Mouse (Mus musculus) MEL (cell line): Measurements from ENCODE around the gene Gli3.

Source experiments
- CHD2 ChIP-seq: IDR thresholded peaks from 2 replicates; pipeline ENCODE4 v1.6.1; 2011; ENCODE audit warnings: low read length, improper control_type of control experiment
- CTCF ChIP-seq, 3 experiments: IDR thresholded peaks in 2 of 3; conservative IDR thresholded peaks in 1 of 3; 2 replicates each; pipeline ENCODE4 v1.5.1; 2011 to 2012; ENCODE audit warnings: low read length in 3 of 3, low read depth in 2 of 3, mild to moderate bottlenecking in 2 of 3, improper control_type of control experiment in 1 of 3, inconsistent platforms in 1 of 3, mixed read lengths in 1 of 3, moderate library complexity in 1 of 3; ENCODE audit not compliant: control insufficient read depth in 1 of 3, insufficient read depth in 1 of 3, poor library complexity in 1 of 3, severe bottlenecking in 1 of 3
- EP300 ChIP-seq, 2 experiments: IDR thresholded peaks; 2 replicates each; pipeline ENCODE4 v1.6.1; 2011; ENCODE audit warnings: improper control_type of control experiment in 2 of 2, low read length in 2 of 2, low read depth in 1 of 2, mild to moderate bottlenecking in 1 of 2
- MAFK ChIP-seq: IDR thresholded peaks from 2 replicates; pipeline ENCODE4 v1.6.1; 2011; ENCODE audit warnings: low read depth, mild to moderate bottlenecking, low read length, improper control_type of control experiment, borderline replicate concordance
- MAZ ChIP-seq: IDR thresholded peaks from 2 replicates; pipeline ENCODE4 v1.6.1; 2012; ENCODE audit warnings: low read depth, mild to moderate bottlenecking, inconsistent platforms, low read length, improper control_type of control experiment
- MXI1 ChIP-seq: IDR thresholded peaks from 2 replicates; pipeline ENCODE4 v1.6.1; 2011; ENCODE audit warnings: mild to moderate bottlenecking, low read depth, low read length, improper control_type of control experiment
- POLR2A ChIP-seq, 2 experiments: IDR thresholded peaks; 2 replicates each; pipeline ENCODE4 v1.6.1; 2011 to 2012; ENCODE audit warnings: low read length in 2 of 2, mild to moderate bottlenecking in 2 of 2, control low read depth in 1 of 2, improper control_type of control experiment in 1 of 2, low read depth in 1 of 2, moderate library complexity in 1 of 2; ENCODE audit not compliant: control insufficient read depth in 1 of 2, insufficient read depth in 1 of 2, poor library complexity in 1 of 2
- SIN3A ChIP-seq: IDR thresholded peaks from 2 replicates; pipeline ENCODE4 v1.6.1; 2012; ENCODE audit warnings: low read length, improper control_type of control experiment, inconsistent platforms
- SMC3 ChIP-seq: IDR thresholded peaks from 2 replicates; pipeline ENCODE4 v1.6.1; 2011; ENCODE audit warnings: low read depth, low read length, improper control_type of control experiment
- ZC3H11A ChIP-seq: IDR thresholded peaks from 2 replicates; pipeline ENCODE4 v1.6.1; 2012; ENCODE audit warnings: low read depth, mild to moderate bottlenecking, inconsistent platforms, low read length, improper control_type of control experiment
- ZMIZ1 ChIP-seq: IDR thresholded peaks from 2 replicates; pipeline ENCODE4 v1.6.1; 2012; ENCODE audit warnings: low read depth, mild to moderate bottlenecking, inconsistent platforms, low read length, improper control_type of control experiment, moderate library complexity
- ZNF384 ChIP-seq: IDR thresholded peaks from 2 replicates; pipeline ENCODE4 v1.6.1; 2012; ENCODE audit warnings: low read depth, mild to moderate bottlenecking, inconsistent platforms, low read length, improper control_type of control experiment

- TF ChIP-seq POLR2A (IDR thresholded peaks at IDR 0.05; ENCODE audit: control insufficient read depth in 1 of 2, insufficient read depth in 1 of 2, low read depth in 1 of 2, low read length in 2 of 2, poor library complexity in 1 of 2) (no peak), SIN3A (no peak), CTCF (IDR thresholded peaks at IDR 0.05 in 2 of 3, conservative IDR thresholded peaks at IDR 0.05 in 1 of 3; ENCODE audit: control insufficient read depth in 1 of 3, insufficient read depth in 1 of 3, low read depth in 2 of 3, low read length in 3 of 3, poor library complexity in 1 of 3, severe bottlenecking in 1 of 3) (no peak), MAFK (no peak), ZC3H11A (no peak), EP300 (IDR thresholded peaks at IDR 0.05; ENCODE audit: low read depth in 1 of 2, low read length in 2 of 2) (no peak), SMC3 (no peak), MAZ (no peak), ZNF384 (no peak), CHD2 (no peak), MXI1 (no peak), ZMIZ1 (no peak)
Measured at GRCm38 (mm10) chr13:15421182-15421750, 41.8 kb upstream of the Gli3 start.
